Mouse (Mus musculus) G1E (cell line): ENCODE measurements around the gene Spata32. TPM values are rescaled to one million over a fixed set of nuclear protein-coding genes. Genes with fewer than 3 reads are reported as not detected.

Experiments
- ATAC-seq: 2 replicates; pipeline ENCODE4 v1.8.0; 2016; ENCODE audit warnings: mild to moderate bottlenecking; ENCODE audit not compliant: insufficient number of reproducible peaks, poor library complexity, low FRiP score, severe bottlenecking; ENCODE audit errors: extremely low read depth
- DNase-seq: peaks from one replicate; pipeline ENCODE4 v3.0.0; 2012; ENCODE audit warnings: low spot score
- H3K27me3 ChIP-seq: 2 replicates; pipeline ENCODE4 v1.6.1; 2012; ENCODE audit warnings: mild to moderate bottlenecking, low read length, inconsistent platforms; ENCODE audit not compliant: insufficient read depth
- H3K36me3 ChIP-seq: replicated peaks from 2 replicates; pipeline ENCODE3; 2012; ENCODE audit warnings: mild to moderate bottlenecking, inconsistent platforms
- H3K4me1 ChIP-seq: 2 replicates; pipeline ENCODE4 v1.6.1; 2012; ENCODE audit warnings: low read depth, low read length, inconsistent platforms, mixed read lengths; ENCODE audit not compliant: insufficient read depth
- H3K4me3 ChIP-seq: 2 replicates; pipeline ENCODE4 v1.5.1; 2012; ENCODE audit warnings: low read depth, mild to moderate bottlenecking, inconsistent platforms, low read length, moderate library complexity, mixed read lengths
- H3K9me3 ChIP-seq: replicated peaks from 2 replicates; pipeline ENCODE4 v1.6.1; 2012; ENCODE audit warnings: inconsistent platforms
- CTCF ChIP-seq: IDR thresholded peaks from 2 replicates; pipeline ENCODE4 v1.5.1; 2012; ENCODE audit warnings: low read depth, low read length, inconsistent platforms, mixed read lengths
- GATA1 ChIP-seq: IDR thresholded peaks from 2 replicates; pipeline ENCODE4 v1.6.1; 2012; ENCODE audit warnings: borderline replicate concordance, low read length, inconsistent platforms, mixed read lengths
- GATA2 ChIP-seq: IDR thresholded peaks from 2 replicates; pipeline ENCODE4 v1.6.1; 2012; ENCODE audit warnings: low read depth, low read length, inconsistent platforms, borderline replicate concordance
- POLR2AphosphoS5 ChIP-seq: IDR thresholded peaks from 2 replicates; pipeline ENCODE4 v1.6.1; 2012; ENCODE audit warnings: low read depth, low read length, inconsistent platforms; ENCODE audit not compliant: insufficient replicate concordance
- TAL1 ChIP-seq: conservative IDR thresholded peaks from 2 replicates; pipeline ENCODE4 v1.6.1; 2012; ENCODE audit warnings: low read depth, low read length, inconsistent platforms, mixed read lengths
- polyA plus RNA-seq: library from polyadenylated mRNA; stranded (reverse); fragments of >175 nt; gene quantifications from 2 replicates; pipeline ENCODE4 v1.2.3, GENCODE M21; 2012
- total RNA-seq, 2 experiments: library from RNA; stranded (forward) in 1 of 2; stranded (reverse) in 1 of 2; fragments of 200-1000 nt in 1 of 2; fragments of >200 nt in 1 of 2; fragmentation: Nextera tagmentation in 1 of 2; gene quantifications; 2 replicates each; pipeline ENCODE4 v1.2.3; 2014 to 2017

Gene Spata32
- total and polyA plus RNA-seq, 3 experiments: 0.16 TPM; not detected in 2

GRCm38 (mm10) chr11:103253605-103254004 is 35.4 kb upstream of the Spata32 start:
- Histone ChIP-seq H3K27me3 (no peaks in the 10 kb centered on the region; the same call in 1 of the 2 replicates), H3K9me3 (no peaks in the 10 kb centered on the region), H3K36me3 (peaks cover 21% of the 10 kb centered on the region), H3K4me1 (peaks cover 81% of the 10 kb centered on the region), H3K4me3 (no peak overlapping the region)
- DNase-seq (no peak), ATAC-seq (no peak)
- TF ChIP-seq GATA2 (no peak), TAL1 (no peak), POLR2AphosphoS5 (no peak), GATA1 (no peak), CTCF (no peak)

GRCm38 (mm10) chr11:103252380-103252779 is 34.1 kb upstream of the Spata32 start:
- H3K4me3 ChIP-seq: no peak overlapping the region; the same call in 1 of the 2 replicates
- H3K9me3 ChIP-seq: no peaks in the 10 kb centered on the region
- DNase-seq (no peak), ATAC-seq (no peak)
- TF ChIP-seq CTCF (no peak), GATA1 (no peak), GATA2 (no peak), TAL1 (no peak), POLR2AphosphoS5 (no peak)
- peaks cover 30% of the 10 kb centered on the region for H3K36me3 ChIP-seq
- peaks cover 80% of the 10 kb centered on the region for H3K4me1 ChIP-seq
- no peaks in the 10 kb centered on the region; the same call in 1 of the 2 replicates for H3K27me3 ChIP-seq

DNA sequence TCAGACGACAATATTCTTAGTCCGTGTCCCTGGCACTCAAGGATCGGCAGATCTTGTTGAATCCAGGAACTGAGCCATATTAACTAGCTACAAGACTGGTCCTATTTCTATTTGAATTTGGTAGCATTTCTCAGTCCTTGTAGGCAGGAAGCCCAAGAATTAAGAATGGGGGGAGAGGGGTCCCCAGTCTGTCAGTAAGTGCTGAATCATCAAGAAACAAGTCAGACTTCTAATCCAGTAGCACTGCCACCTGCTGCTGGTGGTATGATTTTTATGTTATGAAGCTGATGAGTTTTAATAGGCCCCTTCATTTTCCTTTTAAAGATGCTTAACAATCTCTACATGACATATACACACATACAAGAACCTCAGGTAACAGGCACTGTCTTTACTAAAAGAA is 32.1 kb upstream of the Spata32 start:
- DNase-seq: no peak
- H3K4me1 ChIP-seq: peaks cover 78% of the 10 kb centered on the region

DNA sequence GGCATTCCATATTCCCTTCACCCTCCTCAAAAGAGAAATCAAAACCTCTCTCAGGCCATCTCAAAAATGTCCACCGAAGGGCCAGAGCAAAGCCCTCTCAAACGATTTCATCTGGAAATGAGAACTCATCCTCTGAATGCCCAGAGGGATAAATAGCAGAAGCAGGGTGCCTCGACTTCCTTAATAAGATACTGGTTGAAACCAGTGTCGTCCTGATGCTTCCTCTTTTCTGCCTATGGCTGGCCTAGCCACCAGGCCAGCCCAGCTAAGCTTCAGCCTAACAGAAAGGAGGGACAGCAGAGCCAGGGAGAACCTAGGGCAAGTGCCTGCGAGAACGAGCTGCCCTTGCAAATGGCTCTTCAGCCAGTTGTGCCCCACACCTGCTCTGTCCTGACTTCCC is 31.3 kb upstream of the Spata32 start:
- DNase-seq: peak; percentile 41

More for the DNA sequence above, 32.1 kb upstream of the Spata32 start:
- ATAC-seq: no peak
- Histone ChIP-seq H3K9me3 (no peaks in the 10 kb centered on the region), H3K27me3 (no peaks in the 10 kb centered on the region; the same call in 1 of the 2 replicates), H3K36me3 (peaks cover 25% of the 10 kb centered on the region), H3K4me3 (no peak overlapping the region)
- TF ChIP-seq TAL1 (no peak), GATA1 (no peak), GATA2 (no peak), POLR2AphosphoS5 (no peak), CTCF (no peak)

DNA sequence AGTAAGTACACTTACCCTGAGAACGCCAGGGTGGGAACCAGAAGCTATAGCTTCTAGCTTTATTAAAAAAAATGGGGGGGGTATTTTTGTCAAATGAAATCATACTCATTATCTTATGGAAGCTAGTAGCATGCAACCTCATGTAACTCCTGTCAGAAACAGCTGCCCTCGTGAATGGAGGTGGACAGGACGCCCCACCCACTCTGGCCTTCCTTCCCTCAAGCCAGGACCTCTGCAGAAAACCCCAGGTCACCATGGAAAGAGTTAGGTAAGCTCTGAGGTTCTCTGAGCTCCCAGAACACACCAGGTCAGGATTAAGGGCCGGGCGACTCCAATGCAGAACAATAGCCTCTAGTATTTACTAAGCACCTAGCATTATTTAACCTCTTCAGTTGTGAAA is 30.6 kb upstream of the Spata32 start:
- DNase-seq (no peak), ATAC-seq (no peak)
- Histone ChIP-seq H3K4me1 (peaks cover 80% of the 10 kb centered on the region), H3K9me3 (no peaks in the 10 kb centered on the region), H3K27me3 (no peaks in the 10 kb centered on the region; the same call in 1 of the 2 replicates), H3K36me3 (peaks cover 36% of the 10 kb centered on the region), H3K4me3 (no peak overlapping the region)
- no peak for TF ChIP-seq CTCF
- TF ChIP-seq POLR2AphosphoS5: no peak
- no peak for TF ChIP-seq TAL1
- no peak for TF ChIP-seq GATA2
- no peak for TF ChIP-seq GATA1

More for the DNA sequence above, 31.3 kb upstream of the Spata32 start:
- no peaks in the 10 kb centered on the region for H3K9me3 ChIP-seq
- peaks cover 80% of the 10 kb centered on the region for H3K4me1 ChIP-seq
- H3K4me3 ChIP-seq: peak overlapping the region; percentile 8; the same call in 1 of the 2 replicates
- H3K27me3 ChIP-seq: no peaks in the 10 kb centered on the region; the same call in 1 of the 2 replicates
- TF ChIP-seq TAL1: no peak
- no peak for TF ChIP-seq CTCF
- TF ChIP-seq GATA1: no peak
- TF ChIP-seq POLR2AphosphoS5: no peak
- no peak for TF ChIP-seq GATA2
- H3K36me3 ChIP-seq: peaks cover 29% of the 10 kb centered on the region
- ATAC-seq: no peak

DNA sequence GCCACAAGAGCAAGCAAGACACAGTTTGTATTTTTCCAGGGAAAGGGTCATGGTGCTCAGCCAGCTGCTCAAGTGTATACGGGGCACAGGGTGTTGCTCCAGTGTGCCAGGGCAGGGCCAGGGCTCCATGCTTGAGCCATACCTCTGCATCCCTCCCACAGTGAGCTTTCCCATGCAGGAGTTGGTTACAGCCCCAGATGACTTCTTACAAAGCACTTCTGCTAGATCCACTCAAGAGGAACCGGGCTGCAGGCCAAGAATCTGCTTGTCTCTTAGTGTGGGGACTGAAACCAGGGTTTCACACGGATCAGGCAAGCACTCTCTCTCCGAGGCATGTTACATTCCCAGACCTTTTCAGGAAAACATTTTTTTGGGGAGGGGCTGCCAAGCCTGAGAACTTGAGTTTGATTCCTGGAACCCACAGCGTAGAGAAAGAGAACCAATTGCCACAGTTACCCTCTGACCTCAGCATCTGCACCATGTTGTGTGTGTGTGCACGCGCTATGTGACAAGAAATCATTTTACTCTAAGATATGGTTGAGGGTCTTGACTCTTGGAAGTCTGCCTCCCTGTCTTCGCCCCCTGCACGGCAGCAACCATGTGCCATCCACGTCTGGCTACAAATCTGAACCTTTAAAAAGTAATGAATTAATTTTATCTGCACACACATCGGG is 29.4 kb upstream of the Spata32 start:
- Histone ChIP-seq H3K4me3 (no peak overlapping the region), H3K36me3 (peaks cover 40% of the 10 kb centered on the region), H3K4me1 (peaks cover 71% of the 10 kb centered on the region), H3K27me3 (no peaks in the 10 kb centered on the region; the same call in 1 of the 2 replicates), H3K9me3 (no peaks in the 10 kb centered on the region)
- no peak for TF ChIP-seq GATA2
- no peak for TF ChIP-seq TAL1
- no peak for TF ChIP-seq GATA1
- TF ChIP-seq CTCF: no peak
- TF ChIP-seq POLR2AphosphoS5: no peak
- DNase-seq (no peak), ATAC-seq (no peak; the same call in 1 of the 2 replicates)
